Mouse (Mus musculus) liver, embryonic 14.5 days (tissue): ENCODE measurements around the gene Iqcn. TPM values are rescaled to one million over a fixed set of nuclear protein-coding genes. Genes with fewer than 3 reads are reported as not detected.

Experiments used
- ATAC-seq: fragments of 200-750 bp; cut with Nextera tagmentation; 2 replicates; pipeline ENCODE4 v1.8.0; 2017; ENCODE audit warnings: moderate number of reproducible peaks, mild to moderate bottlenecking, moderate library complexity; ENCODE audit not compliant: insufficient read depth
- DNase-seq, 3 experiments: peaks; one replicate each; pipeline ENCODE4 v3.0.0-alpha.2; 2012 to 2013; ENCODE audit warnings: low read depth in 3 of 3, low spot score in 3 of 3
- H3K27ac ChIP-seq: fragments of 300-500 bp; sonication (generic); 2 replicates; pipeline ENCODE4 v1.5.1; 2014; ENCODE audit warnings: moderate library complexity, mild to moderate bottlenecking, control low read depth, inconsistent platforms
- H3K27me3 ChIP-seq: fragments of 300-500 bp; sonication (generic); 2 replicates; pipeline ENCODE4 v1.6.1; 2014; ENCODE audit warnings: mild to moderate bottlenecking, low read length, moderate library complexity; ENCODE audit not compliant: control insufficient read depth, insufficient read depth
- H3K36me3 ChIP-seq: fragments of 300-500 bp; sonication (generic); replicated peaks from 2 replicates; pipeline ENCODE4 v1.6.1; 2014; ENCODE audit warnings: low read depth; ENCODE audit not compliant: control insufficient read depth, insufficient read depth
- H3K4me1 ChIP-seq, 2 experiments: fragments of 200-500 bp in 1 of 2; fragments of 300-500 bp in 1 of 2; sonication (generic) in 1 of 2; replicated peaks; 2 replicates each; pipeline ENCODE4 v1.6.1; 2012 to 2014; ENCODE audit warnings: antibody characterized with exemption in 1 of 2, inconsistent platforms in 1 of 2, low read length in 1 of 2; ENCODE audit not compliant: control insufficient read depth in 2 of 2, insufficient read depth in 2 of 2
- H3K4me2 ChIP-seq: fragments of 300-500 bp; sonication (generic); 2 replicates; pipeline ENCODE4 v1.6.1; 2014; ENCODE audit warnings: low read depth, mild to moderate bottlenecking, control low read depth, moderate library complexity
- H3K4me3 ChIP-seq, 2 experiments: fragments of 200-500 bp in 1 of 2; fragments of 300-500 bp in 1 of 2; sonication (generic) in 1 of 2; 2 replicates each; pipeline ENCODE4 v1.5.1; 2012 to 2014; ENCODE audit warnings: low read depth in 2 of 2, low read length in 2 of 2, mild to moderate bottlenecking in 2 of 2, control low read depth in 1 of 2, inconsistent platforms in 1 of 2, moderate library complexity in 1 of 2; ENCODE audit not compliant: insufficient read depth in 1 of 2
- H3K9ac ChIP-seq: fragments of 300-500 bp; sonication (generic); replicated peaks from 2 replicates; pipeline ENCODE4 v1.6.1; 2014; ENCODE audit warnings: mild to moderate bottlenecking, control low read depth, moderate library complexity
- H3K9me3 ChIP-seq: fragments of 300-500 bp; sonication (generic); 2 replicates; pipeline ENCODE4 v1.6.1; 2016; ENCODE audit warnings: low read length, mixed read lengths; ENCODE audit not compliant: control insufficient read depth
- CTCF ChIP-seq: IDR thresholded peaks from 2 replicates; pipeline ENCODE4 v1.5.1; 2016; ENCODE audit warnings: antibody characterized with exemption, low read depth, control low read depth
- EP300 ChIP-seq: IDR thresholded peaks from 2 replicates; pipeline ENCODE4 v1.6.1; 2016; ENCODE audit warnings: antibody characterized with exemption, low read depth
- WGBS: fragments of 180-500 bp; shearing (Covaris S2); extraction: QIAGEN DNeasy Blood & Tissue Kit; methylation state at CpG from one replicate; pipeline ENCODE4 v1.1.7; 2014; ENCODE audit not compliant: insufficient replicate concordance; 5-methylcytosine and 5-hydroxymethylcytosine counted together
- polyA plus RNA-seq, 2 experiments: library from polyadenylated mRNA; depleted of rRNA in 1 of 2; stranded (reverse) in 1 of 2; unstranded in 1 of 2; fragments of >200 nt; fragmentation: Nextera tagmentation in 1 of 2; extraction: Ambion mirVana in 1 of 2; gene quantifications; 2 replicates each; pipeline versions ENCODE4 v1.2.1 to v1.2.3; 2012 to 2014

The Iqcn gene
- polyA plus RNA-seq, 2 experiments = not detected

- WGBS = 49% methylated on average over 19 of the region's 19 CpGs
Measured at GRCm38 (mm10) chr8:70745691-70746220, 42.5 kb downstream of the Iqcn start.

GRCm38 (mm10) chr8:70746676-70747075, 43.4 kb downstream of the Iqcn start:
- DNase-seq (no peak), ATAC-seq (no peak)
- no peak overlapping the region for H3K4me2 ChIP-seq
- no peaks in the 10 kb centered on the region for H3K36me3 ChIP-seq
- no peak for TF ChIP-seq EP300
- TF ChIP-seq CTCF = no peak
- H3K9ac ChIP-seq = no peak overlapping the region
- no peak overlapping the region for H3K27ac ChIP-seq
- no peak overlapping the region for H3K4me3 ChIP-seq
- peaks cover 54% of the 10 kb centered on the region for H3K27me3 ChIP-seq
- WGBS = 69% methylated on average over 9 of the region's 9 CpGs
- H3K9me3 ChIP-seq = no peaks in the 10 kb centered on the region
- no peaks in the 10 kb centered on the region; a peak in 1 of 4 replicates for H3K4me1 ChIP-seq

More at GRCm38 (mm10) chr8:70745691-70746220, 42.5 kb downstream of the Iqcn start:
- no peak for TF ChIP-seq EP300
- no peak for TF ChIP-seq CTCF
- Histone ChIP-seq H3K9ac (no peak overlapping the region), H3K9me3 (no peaks in the 10 kb centered on the region), H3K4me1 (no peaks in the 10 kb centered on the region; a peak in 1 of 4 replicates), H3K27me3 (peaks cover 56% of the 10 kb centered on the region), H3K27ac (no peak overlapping the region), H3K36me3 (no peaks in the 10 kb centered on the region), H3K4me3 (no peak overlapping the region), H3K4me2 (no peak overlapping the region)
- no peak for DNase-seq
- no peak for ATAC-seq

GRCm38 (mm10) chr8:70747211-70747890, 44.1 kb downstream of the Iqcn start:
- Histone ChIP-seq H3K9ac (no peak overlapping the region), H3K4me2 (no peak overlapping the region), H3K4me1 (no peaks in the 10 kb centered on the region; a peak in 1 of 4 replicates), H3K4me3 (no peak overlapping the region), H3K27me3 (peaks cover 47% of the 10 kb centered on the region), H3K36me3 (no peaks in the 10 kb centered on the region), H3K27ac (no peak overlapping the region), H3K9me3 (no peaks in the 10 kb centered on the region)
- TF ChIP-seq CTCF (no peak), EP300 (no peak)
- no peak for DNase-seq
- WGBS = 73% methylated on average over 18 of the region's 18 CpGs
- ATAC-seq = no peak

- H3K4me3 ChIP-seq = no peak overlapping the region
- ATAC-seq = no peak
- H3K27ac ChIP-seq = no peak overlapping the region
- no peak for TF ChIP-seq EP300
- TF ChIP-seq CTCF = no peak
- H3K27me3 ChIP-seq = peaks cover 36% of the 10 kb centered on the region
- H3K9me3 ChIP-seq = no peaks in the 10 kb centered on the region
- H3K4me2 ChIP-seq = no peak overlapping the region
- 61% methylated on average over 23 of the region's 23 CpGs for WGBS
- H3K9ac ChIP-seq = no peak overlapping the region
- no peaks in the 10 kb centered on the region for H3K36me3 ChIP-seq
- peaks cover 3 to 7% of the 10 kb centered on the region in 2 experiments; a peak in 3 of 4 replicates for H3K4me1 ChIP-seq
- no peak for DNase-seq
Measured at GRCm38 (mm10) chr8:70748246-70749096, 45.2 kb downstream of the Iqcn start.

GRCm38 (mm10) chr8:70749097-70749674, 45.9 kb downstream of the Iqcn start:
- ATAC-seq (no peak), DNase-seq (no peak)
- Histone ChIP-seq H3K4me1 (peaks cover 3 to 13% of the 10 kb centered on the region in 2 experiments; a peak in 3 of 4 replicates), H3K4me3 (no peak overlapping the region), H3K9me3 (no peaks in the 10 kb centered on the region), H3K4me2 (no peak overlapping the region), H3K27me3 (peaks cover 29% of the 10 kb centered on the region), H3K36me3 (no peaks in the 10 kb centered on the region), H3K9ac (no peak overlapping the region), H3K27ac (no peak overlapping the region)
- WGBS = 64% methylated on average over 19 of the region's 19 CpGs
- TF ChIP-seq CTCF (no peak), EP300 (no peak)
